Mouse (Mus musculus): ENCODE results near the gene Evl. TPM values are rescaled to one million over a fixed set of nuclear protein-coding genes. Genes with fewer than 3 reads are reported as not detected.

Evl gene
- polyA plus RNA-seq, 1 experiment = 219 TPM

- Histone ChIP-seq H3K4me3 (ENCODE audit: insufficient read depth, low read length) (no peak overlapping the region), H3K4me1 (ENCODE audit: control insufficient read depth, insufficient read depth, low read length) (no peaks in the 10 kb centered on the region), H3K27ac (ENCODE audit: insufficient read depth, low read depth, low read length) (no peak overlapping the region)
- no peak for TF ChIP-seq CTCF (IDR thresholded peaks at IDR 0.05; ENCODE audit: low read depth, low read length)
- no peak for TF ChIP-seq POLR2A (IDR thresholded peaks at IDR 0.05; ENCODE audit: borderline replicate concordance, low read depth, low read length)
These were observed 24.8 kb downstream of the Evl start for GRCm38 (mm10) chr12:108579156-108579871.

GRCm38 (mm10) chr12:108583775-108584174 is 29.3 kb downstream of the Evl start:
- Histone ChIP-seq H3K4me3 (ENCODE audit: insufficient read depth, low read length) (no peak overlapping the region), H3K4me1 (ENCODE audit: control insufficient read depth, insufficient read depth, low read length) (no peaks in the 10 kb centered on the region), H3K27ac (ENCODE audit: insufficient read depth, low read depth, low read length) (no peak overlapping the region)
- no peak for TF ChIP-seq CTCF (IDR thresholded peaks at IDR 0.05; ENCODE audit: low read depth, low read length)

GRCm38 (mm10) chr12:108590131-108590530 is 35.6 kb downstream of the Evl start:
- H3K27ac ChIP-seq (ENCODE audit: insufficient read depth, low read depth, low read length) = no peak overlapping the region
- no peak overlapping the region for H3K4me3 ChIP-seq (ENCODE audit: insufficient read depth, low read length)
- H3K4me1 ChIP-seq (ENCODE audit: control insufficient read depth, insufficient read depth, low read length) = no peaks in the 10 kb centered on the region
- no peak for TF ChIP-seq CTCF (IDR thresholded peaks at IDR 0.05; ENCODE audit: low read depth, low read length)
- TF ChIP-seq POLR2A (IDR thresholded peaks at IDR 0.05; ENCODE audit: borderline replicate concordance, low read depth, low read length) = no peak

GRCm38 (mm10) chr12:108591586-108591985 is 37.1 kb downstream of the Evl start:
- no peak overlapping the region for H3K27ac ChIP-seq (ENCODE audit: insufficient read depth, low read depth, low read length)
- TF ChIP-seq CTCF (IDR thresholded peaks at IDR 0.05; ENCODE audit: low read depth, low read length) (no peak), POLR2A (IDR thresholded peaks at IDR 0.05; ENCODE audit: borderline replicate concordance, low read depth, low read length) (no peak)
- H3K4me1 ChIP-seq (ENCODE audit: control insufficient read depth, insufficient read depth, low read length) = no peaks in the 10 kb centered on the region
- H3K4me3 ChIP-seq (ENCODE audit: insufficient read depth, low read length) = no peak overlapping the region

- no peak overlapping the region for H3K27ac ChIP-seq (ENCODE audit: insufficient read depth, low read depth, low read length)
- H3K4me1 ChIP-seq (ENCODE audit: control insufficient read depth, insufficient read depth, low read length) = no peaks in the 10 kb centered on the region
- TF ChIP-seq POLR2A (IDR thresholded peaks at IDR 0.05; ENCODE audit: borderline replicate concordance, low read depth, low read length) = no peak
- no peak for TF ChIP-seq CTCF (IDR thresholded peaks at IDR 0.05; ENCODE audit: low read depth, low read length)
- no peak overlapping the region for H3K4me3 ChIP-seq (ENCODE audit: insufficient read depth, low read length)
These were observed 38.3 kb downstream of the Evl start for GRCm38 (mm10) chr12:108592866-108593265.

GRCm38 (mm10) chr12:108600864-108601263 is 46.3 kb downstream of the Evl start:
- TF ChIP-seq CTCF (IDR thresholded peaks at IDR 0.05; ENCODE audit: low read depth, low read length) (no peak), POLR2A (IDR thresholded peaks at IDR 0.05; ENCODE audit: borderline replicate concordance, low read depth, low read length) (no peak)
- H3K4me3 ChIP-seq (ENCODE audit: insufficient read depth, low read length) = no peak overlapping the region
- no peak overlapping the region for H3K27ac ChIP-seq (ENCODE audit: insufficient read depth, low read depth, low read length)
- no peaks in the 10 kb centered on the region for H3K4me1 ChIP-seq (ENCODE audit: control insufficient read depth, insufficient read depth, low read length)

- Histone ChIP-seq H3K4me1 (ENCODE audit: control insufficient read depth, insufficient read depth, low read length) (no peaks in the 10 kb centered on the region), H3K4me3 (ENCODE audit: insufficient read depth, low read length) (no peak overlapping the region), H3K27ac (ENCODE audit: insufficient read depth, low read depth, low read length) (no peak overlapping the region)
- TF ChIP-seq POLR2A (IDR thresholded peaks at IDR 0.05; ENCODE audit: borderline replicate concordance, low read depth, low read length) (no peak), CTCF (IDR thresholded peaks at IDR 0.05; ENCODE audit: low read depth, low read length) (no peak)
These were observed 46.8 kb downstream of the Evl start for GRCm38 (mm10) chr12:108601326-108601725.

- H3K27ac ChIP-seq (ENCODE audit: insufficient read depth, low read depth, low read length) = no peak overlapping the region
- no peaks in the 10 kb centered on the region for H3K4me1 ChIP-seq (ENCODE audit: control insufficient read depth, insufficient read depth, low read length)
- no peak overlapping the region for H3K4me3 ChIP-seq (ENCODE audit: insufficient read depth, low read length)
- TF ChIP-seq POLR2A (IDR thresholded peaks at IDR 0.05; ENCODE audit: borderline replicate concordance, low read depth, low read length) (no peak), CTCF (IDR thresholded peaks at IDR 0.05; ENCODE audit: low read depth, low read length) (no peak)
These were observed 50.0 kb downstream of the Evl start for GRCm38 (mm10) chr12:108604546-108604945.

- Histone ChIP-seq H3K4me3 (ENCODE audit: insufficient read depth, low read length) (no peak overlapping the region), H3K27ac (ENCODE audit: insufficient read depth, low read depth, low read length) (no peak overlapping the region), H3K4me1 (ENCODE audit: control insufficient read depth, insufficient read depth, low read length) (no peaks in the 10 kb centered on the region)
- no peak for TF ChIP-seq POLR2A (IDR thresholded peaks at IDR 0.05; ENCODE audit: borderline replicate concordance, low read depth, low read length)
- TF ChIP-seq CTCF (IDR thresholded peaks at IDR 0.05; ENCODE audit: low read depth, low read length) = no peak
These were observed 51.2 kb downstream of the Evl start for GRCm38 (mm10) chr12:108605521-108606281.

- Histone ChIP-seq H3K27ac (ENCODE audit: insufficient read depth, low read depth, low read length) (no peak overlapping the region), H3K4me1 (ENCODE audit: control insufficient read depth, insufficient read depth, low read length) (no peaks in the 10 kb centered on the region), H3K4me3 (ENCODE audit: insufficient read depth, low read length) (no peak overlapping the region)
- TF ChIP-seq POLR2A (IDR thresholded peaks at IDR 0.05; ENCODE audit: borderline replicate concordance, low read depth, low read length) (no peak), CTCF (IDR thresholded peaks at IDR 0.05; ENCODE audit: low read depth, low read length) (no peak)
These were observed 51.8 kb downstream of the Evl start for GRCm38 (mm10) chr12:108606321-108606720.
